Mouse (Mus musculus) cerebral cortex, adult 2 months (tissue): Measurements from ENCODE around the gene Ep300.

ENCODE experiments used
- WGBS: fragments of 180-500 bp; shearing (Covaris S2); methylation state at CpG from one replicate; pipeline ENCODE4 v1.1.7; 2018; 5-methylcytosine and 5-hydroxymethylcytosine counted together

Gene Ep300

DNA sequence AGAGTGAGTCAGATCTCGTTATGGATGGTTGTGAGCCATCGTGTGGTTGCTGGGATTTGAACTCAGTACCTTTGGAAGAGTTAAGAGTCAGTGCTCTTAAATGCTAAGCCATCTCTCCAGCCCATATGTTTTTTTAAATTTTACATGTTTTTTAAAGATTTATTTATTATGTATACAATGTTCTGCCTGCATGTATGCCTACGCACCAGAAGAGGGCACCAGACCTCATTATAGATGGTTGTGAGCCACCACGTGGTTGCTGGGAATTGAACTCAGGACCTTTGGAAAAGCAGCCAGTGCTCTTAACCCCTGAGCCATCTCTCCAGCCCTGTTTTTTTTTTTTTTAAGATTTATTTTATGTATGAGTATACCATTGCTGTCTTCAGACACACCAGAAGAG is 116.2 kb downstream of the Ep300 start:
- WGBS: 78% methylated on average over 4 of the region's 4 CpGs
